Mouse (Mus musculus) right cerebral cortex, adult 2 months (tissue): ENCODE measurements around the gene Gm20708.
A peak's percentile ranks its signal among the peaks of the same experiment; 100 is the strongest.
"Not testable (repeated sequence)": the region's sequence is repeated elsewhere in the genome, so short reads cannot be mapped to it uniquely, and the experiment has no call there.

Source experiments
- DNase-seq, 2 experiments: peaks; one replicate each; pipeline ENCODE4 v3.0.0; 2021 to 2022; ENCODE audit warnings: low spot score in 2 of 2

Gene Gm20708

DNA sequence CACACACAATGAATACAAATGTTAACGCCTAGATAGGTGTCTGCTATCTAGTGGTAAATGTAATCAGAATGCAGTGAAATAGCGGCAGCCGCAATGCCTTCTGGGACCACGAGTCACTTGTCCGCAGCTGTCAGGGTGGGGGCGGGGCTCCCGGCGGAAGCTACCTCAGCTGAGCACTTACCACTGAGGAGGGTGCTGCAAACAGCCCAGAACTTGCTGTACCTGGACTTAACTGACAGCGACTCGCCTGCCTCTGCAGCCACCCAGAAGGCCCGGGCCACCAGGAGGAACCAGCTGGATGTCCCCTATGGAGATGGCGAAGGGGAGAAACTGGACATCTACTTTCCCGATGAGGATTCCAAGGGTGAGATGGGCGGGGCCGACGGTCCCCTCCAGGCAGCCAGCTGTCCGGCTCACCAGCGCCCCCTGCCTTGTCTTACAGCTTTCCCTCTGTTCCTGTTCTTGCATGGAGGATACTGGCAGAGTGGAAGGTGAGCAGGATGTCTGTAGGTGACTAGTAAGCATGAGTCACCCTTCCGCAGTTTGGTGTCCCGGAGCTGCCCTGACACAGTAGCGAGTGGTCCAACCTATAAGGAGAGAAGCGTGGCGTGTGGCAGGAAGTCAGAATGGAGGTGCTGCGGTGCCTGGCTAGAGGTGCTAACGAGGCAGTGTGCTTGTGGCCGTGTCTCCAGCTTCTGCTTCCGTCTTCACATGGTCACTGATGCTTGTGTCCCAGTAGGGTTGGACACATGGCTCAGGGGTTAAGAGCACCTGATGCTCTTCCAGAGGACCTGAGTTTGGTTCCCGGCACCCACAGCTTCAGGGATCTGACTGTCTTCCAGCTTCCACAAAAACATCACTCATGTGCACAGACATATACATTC, 22.9 kb downstream of the Gm20708 start:
- peak; percentile 71 to 80 for DNase-seq

GRCm38 (mm10) chr11:117833509-117833908, 24.0 kb downstream of the Gm20708 start:
- not testable (repeated sequence) for DNase-seq

DNA sequence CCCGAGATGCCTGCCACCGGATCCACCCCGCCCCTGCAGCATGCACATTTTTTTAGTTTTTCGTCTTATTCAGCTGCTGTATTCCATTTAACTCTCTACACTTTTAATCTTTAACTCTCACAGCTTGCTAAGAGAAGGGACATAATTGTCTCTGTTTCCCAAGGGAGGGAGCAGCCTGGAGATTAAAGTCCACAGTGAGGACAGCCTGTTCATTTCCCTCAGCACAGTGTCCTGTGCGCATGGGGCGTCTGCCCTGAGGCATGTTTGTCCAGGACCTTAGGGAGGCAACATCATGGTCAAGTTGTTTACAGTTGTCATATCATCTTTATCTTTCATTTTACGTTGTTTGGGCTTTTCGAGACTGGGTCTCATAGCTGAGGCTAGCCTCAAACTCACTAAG, 24.6 kb downstream of the Gm20708 start:
- DNase-seq = no peak

DNA sequence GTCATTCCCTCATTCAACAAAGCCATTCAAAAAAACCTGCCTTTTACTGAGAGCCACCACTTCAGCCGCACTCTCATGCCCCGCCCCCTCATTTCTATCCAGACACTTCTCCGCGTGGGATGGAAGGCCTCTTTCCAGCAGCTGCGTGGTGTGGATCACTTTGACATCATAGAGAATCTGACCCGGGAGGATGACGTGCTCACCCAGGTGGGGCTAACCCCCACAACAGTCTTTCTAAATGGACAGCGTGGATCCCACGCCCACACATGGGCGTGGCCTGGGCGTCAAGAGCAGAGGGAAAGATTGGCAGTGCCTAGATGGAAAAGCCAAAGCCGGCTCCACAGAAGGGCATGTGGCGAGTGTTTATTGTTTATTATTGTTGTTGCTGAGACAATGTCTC, 26.8 kb downstream of the Gm20708 start:
- DNase-seq = peak; percentile 65 to 73

DNA sequence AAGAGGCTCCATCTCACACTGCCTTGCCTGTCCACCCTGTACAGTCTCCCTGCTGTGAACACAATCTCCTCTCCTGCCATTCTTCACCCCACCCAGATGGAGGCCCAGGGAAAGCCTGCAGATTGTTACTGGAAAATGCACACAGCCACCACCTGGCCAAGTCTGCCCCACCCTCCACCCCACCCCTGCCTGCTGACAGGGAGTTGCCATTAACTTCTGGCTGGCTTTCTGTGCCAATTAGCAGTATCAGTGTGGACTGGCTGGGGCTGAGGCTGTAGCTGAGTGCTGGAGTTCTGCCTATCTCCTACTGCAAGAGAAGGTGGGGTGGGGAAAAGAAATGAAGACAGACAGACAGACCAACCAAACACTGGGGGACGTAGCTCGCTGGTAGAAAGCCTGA, 29.1 kb downstream of the Gm20708 start:
- DNase-seq = no peak

DNA sequence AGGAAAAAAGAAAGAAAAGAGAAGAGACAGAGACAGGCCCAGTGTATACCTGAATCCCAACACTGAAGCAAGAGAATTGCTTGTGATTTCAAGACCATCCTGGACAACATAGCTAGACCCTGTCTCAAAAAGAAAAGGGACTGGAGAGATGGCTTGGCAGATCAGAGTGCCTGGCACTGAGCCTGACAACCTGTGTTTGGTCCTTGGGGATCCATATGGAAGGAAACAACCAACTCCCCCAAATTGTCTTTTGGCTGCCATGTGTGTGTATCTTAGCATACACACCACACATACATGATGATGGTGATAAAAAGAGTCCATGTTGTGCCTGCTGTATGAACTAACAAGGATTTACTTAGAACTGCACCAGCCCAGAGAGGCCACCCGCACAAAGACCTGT, 29.6 kb downstream of the Gm20708 start:
- DNase-seq = no peak

- no peak for DNase-seq
Observed at GRCm38 (mm10) chr11:117840910-117841309, 31.4 kb downstream of the Gm20708 start.

DNA sequence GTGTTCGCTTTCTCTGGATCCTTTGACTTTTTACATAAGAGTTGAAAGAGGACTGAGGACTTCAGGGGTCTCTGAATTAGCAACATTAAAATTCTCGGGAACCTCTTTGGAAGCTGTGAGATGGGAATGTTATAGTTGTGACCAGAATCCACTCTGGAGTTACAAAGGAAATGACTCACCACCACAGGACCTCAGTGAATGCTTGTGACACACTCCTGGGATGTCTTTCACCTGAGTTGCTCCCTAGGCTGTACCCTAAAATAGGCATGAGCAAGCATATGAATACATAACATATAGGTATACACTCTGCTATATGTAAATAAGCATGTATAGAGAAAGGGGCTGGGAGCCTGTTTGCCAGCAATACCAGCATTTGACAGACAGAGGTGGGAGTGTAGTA, 34.0 kb downstream of the Gm20708 start:
- DNase-seq = no peak

DNA sequence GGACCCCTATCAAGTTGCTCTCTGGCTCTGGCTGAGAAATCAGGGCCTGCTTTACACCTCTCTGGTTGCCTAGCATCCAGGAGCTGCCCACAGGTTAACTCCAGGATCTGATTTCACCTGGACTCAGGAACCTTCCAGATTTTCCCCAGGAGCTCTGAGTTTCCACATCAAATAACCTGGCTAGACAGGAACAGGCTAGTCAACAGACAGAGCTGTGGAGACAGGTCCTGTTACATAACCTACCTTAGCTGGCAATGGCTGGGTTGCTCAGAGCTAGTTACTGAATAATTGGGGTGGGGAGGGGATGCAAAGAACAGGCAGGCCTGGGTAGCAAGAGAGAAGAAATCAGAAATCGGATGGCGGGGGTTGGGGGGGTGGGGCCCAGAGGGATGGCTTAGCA, 35.5 kb downstream of the Gm20708 start:
- DNase-seq = no peak

GRCm38 (mm10) chr11:117845651-117846050, 36.2 kb downstream of the Gm20708 start:
- no peak for DNase-seq

DNA sequence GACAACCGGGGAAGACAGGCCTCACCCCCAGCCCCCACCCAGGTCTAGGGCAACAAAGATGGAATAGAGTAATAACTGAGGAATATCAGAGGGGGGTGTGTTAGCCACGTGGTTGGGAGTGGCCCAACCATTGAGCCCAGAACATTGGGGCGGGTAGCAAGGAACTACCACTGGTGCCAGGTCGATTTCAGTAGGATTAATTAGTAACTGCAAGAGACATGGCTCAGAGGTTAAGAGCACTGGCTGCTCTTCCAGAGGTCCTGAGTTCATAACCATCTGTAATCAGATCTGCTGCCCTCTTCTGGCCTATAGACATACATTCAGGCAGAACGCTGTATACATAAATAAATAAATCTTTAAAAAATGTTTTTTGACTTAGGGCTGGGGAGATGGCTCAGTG, 37.2 kb downstream of the Gm20708 start:
- DNase-seq = no peak

DNA sequence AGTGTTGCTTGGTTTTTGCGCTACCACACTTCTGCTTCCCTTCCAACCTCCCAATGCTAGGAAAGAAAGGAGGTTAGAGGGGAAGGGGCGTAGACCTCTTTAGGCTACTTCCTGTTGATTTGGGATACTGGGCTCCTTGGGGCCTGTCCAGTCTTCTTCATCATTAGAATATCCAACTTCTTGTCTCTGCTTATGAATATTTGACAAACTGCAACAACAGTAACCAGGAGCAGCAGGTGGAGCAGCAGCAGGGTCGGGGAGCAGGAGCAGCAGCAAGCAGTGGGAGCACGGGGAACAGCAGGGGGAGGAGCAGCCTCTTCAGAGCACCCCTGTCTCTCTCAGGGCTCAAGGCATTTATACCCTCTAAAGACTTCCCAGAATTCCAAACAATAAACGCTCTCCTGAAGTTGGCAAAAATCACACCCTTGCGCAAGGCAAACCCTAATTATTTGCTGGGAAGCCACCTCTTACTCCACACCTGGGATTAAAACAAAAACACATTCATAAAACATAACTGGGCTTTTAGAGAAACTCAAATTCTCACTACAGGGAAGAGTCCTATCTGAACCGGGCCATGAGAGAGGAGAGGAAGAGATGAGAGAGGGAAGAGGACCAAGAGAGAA, 38.2 kb downstream of the Gm20708 start:
- no peak for DNase-seq

DNA sequence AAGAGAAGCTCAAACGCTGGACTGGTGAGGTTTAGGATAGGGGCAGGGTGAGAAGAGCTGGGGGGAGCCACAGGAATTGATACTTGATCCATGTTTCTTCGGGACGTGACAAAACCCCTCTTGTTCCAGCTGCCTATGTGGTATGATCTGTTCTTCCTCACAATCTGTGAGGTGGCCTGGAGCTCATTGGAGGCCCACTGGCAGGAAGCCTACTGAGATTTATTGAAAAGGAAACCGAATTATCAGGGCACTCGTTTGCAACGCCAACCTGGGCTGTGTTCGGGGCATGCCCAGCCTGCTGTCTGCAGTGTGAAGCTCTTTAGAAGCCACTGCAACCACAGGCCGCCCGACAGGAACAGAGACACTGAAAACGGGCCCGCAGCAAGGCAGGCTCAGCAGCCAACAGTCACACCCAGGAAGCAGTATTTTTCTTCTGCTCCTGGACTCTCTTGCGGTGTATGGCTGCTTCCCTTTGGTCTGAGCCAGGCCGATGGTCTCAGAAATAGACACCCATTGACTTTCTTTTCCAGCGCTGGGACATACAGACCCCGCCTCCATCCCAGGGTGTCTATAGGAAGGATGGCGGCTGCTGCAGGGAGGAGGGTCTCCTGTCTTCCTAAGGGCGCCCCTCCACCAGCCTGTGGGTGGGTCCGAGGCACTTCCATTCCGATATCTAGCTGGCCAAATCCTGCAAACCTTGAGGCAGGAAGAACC, 39.0 kb downstream of the Gm20708 start:
- peak; percentile 44 to 52 for DNase-seq

DNA sequence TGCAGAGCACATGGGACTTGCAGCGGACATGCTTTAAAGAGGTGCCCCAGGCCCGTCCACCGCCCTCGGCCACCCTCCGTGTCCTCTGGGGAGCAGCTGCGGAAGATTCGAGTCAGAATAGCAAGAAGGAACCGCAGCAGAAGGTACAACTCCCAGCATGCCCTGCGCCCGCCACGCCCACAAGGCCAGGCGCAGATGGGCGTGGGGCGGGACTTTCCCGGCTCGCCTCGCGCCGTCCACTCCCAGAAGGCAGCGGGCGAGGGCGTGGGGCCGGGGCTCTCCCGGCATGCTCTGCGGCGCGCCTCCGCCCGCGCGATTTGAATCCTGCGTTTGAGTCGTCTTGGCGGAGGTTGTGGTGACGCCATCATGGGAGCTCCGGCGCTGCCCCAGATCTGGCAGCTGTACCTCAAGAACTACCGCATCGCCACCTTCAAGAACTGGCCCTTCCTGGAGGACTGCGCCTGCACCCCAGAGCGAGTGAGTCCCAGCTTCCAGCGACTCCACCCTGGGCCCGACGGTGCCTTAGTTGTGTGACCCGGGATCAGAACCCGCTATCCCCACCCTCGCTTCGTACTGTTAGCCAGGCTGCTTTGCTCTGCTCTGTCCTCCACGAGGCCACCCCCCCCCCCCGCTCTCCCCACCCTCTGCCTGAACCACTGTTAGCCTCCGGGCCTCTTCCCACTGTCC, 39.7 kb downstream of the Gm20708 start, which contains the start of gene Birc5:
Gene Birc5, plus strand, starts transcription at position 267 of the 687 bp plus-strand sequence.
- DNase-seq = peak; percentile 95

- no peak for DNase-seq
Observed at GRCm38 (mm10) chr11:117852875-117853274, 43.4 kb downstream of the Gm20708 start.

DNA sequence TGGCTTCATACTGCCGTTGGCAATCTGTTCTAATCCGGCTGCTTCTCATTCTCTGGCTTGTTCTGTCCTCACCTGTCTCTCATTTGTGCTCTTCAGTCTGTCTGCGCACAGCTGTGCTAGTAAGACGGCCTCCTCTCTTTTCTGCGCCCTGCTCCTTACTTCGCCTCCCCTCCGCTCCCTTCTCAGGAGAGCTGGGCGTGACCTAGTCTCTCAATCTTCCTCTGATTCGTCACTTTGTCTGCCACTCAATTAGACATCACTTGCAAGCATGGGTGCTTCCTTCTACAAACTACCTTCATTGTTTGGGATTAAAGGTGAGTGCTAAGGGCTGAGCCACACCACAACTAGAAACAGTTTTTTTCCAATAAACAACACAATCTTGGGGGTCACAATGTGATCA, 44.8 kb downstream of the Gm20708 start:
- DNase-seq = no peak

GRCm38 (mm10) chr11:117855360-117855759, 45.9 kb downstream of the Gm20708 start:
- no peak for DNase-seq

- no peak for DNase-seq
Observed at GRCm38 (mm10) chr11:117855975-117856374, 46.5 kb downstream of the Gm20708 start.

- DNase-seq = no peak
Observed at GRCm38 (mm10) chr11:117857462-117857861, 48.0 kb downstream of the Gm20708 start.

- DNase-seq = no peak
Observed at GRCm38 (mm10) chr11:117858392-117858791, 48.9 kb downstream of the Gm20708 start.

DNA sequence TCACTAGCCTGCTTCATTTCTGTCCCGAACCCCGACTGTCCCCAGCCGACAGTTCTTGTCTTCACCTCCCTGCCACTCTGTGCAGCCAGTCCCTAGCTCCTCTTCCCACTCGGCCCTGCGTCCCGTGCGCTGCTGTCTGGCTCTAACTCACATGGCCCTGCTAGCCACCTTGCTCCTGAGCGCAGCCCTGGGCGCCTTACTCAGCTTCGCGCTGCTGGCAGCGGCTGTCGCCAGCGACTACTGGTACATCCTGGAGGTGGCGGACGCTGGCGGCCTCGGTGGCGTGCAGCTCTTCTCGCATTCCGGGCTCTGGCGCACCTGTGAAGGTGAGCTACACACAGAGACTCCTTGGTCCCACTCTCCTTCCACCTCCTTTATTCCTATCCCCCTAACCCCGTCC, 51.1 kb downstream of the Gm20708 start, which contains the start of gene Tmem235:
Gene Tmem235, plus strand, starts transcription at position 152 of the 400 bp plus-strand sequence.
- DNase-seq = no peak
